Mouse (Mus musculus): ENCODE data around the gene Atp10a.

The Atp10a gene

DNA sequence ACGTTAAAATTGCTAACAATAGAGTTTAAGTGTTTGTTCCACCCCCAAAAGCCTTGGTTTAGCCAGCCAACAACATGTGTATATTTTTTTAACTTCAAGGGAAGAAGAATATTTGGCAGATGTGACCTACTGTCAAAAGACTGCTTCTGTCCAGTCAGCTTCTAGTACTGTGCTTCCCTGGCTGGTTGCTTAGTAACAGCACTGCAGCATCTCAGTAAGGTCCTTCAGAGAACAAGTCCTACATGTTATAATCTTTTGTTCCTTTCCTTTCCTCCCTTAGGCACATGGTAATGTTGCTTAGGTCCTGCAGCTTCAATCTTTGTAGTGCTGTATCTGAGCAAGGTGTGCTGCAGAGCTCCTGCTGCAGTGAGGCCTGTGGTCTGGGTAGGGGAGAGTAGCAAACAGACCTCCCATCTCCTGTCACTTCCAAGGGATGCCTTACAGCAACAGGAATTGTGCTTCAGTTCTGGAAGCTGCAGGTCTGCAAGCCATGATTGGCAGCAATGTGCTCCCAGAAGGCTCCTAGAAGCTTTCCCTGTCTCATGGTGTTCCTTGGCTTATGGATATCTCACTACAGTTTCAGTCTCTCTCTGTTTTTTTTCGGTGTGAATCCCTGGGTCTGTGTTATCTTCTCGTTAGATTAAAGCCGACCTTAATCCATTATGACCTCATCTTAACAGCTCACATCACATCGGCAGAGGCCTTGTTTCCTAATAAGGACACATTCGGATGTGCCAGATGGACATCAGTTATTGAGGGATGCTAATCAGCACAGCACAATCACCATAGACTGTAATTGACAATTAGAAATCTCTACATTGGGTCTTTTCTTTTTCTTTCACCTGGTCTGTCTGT lies 34.3 kb downstream of the Atp10a start:
- no peak for DNase-seq (ENCODE audit: low read depth, low spot score)

- DNase-seq (ENCODE audit: low read depth, low spot score), result no peak
These were observed 35.1 kb downstream of the Atp10a start for GRCm38 (mm10) chr7:58690997-58691596.

GRCm38 (mm10) chr7:58692704-58693103 lies 36.7 kb downstream of the Atp10a start:
- no peak for DNase-seq (ENCODE audit: low read depth, low spot score)

DNA sequence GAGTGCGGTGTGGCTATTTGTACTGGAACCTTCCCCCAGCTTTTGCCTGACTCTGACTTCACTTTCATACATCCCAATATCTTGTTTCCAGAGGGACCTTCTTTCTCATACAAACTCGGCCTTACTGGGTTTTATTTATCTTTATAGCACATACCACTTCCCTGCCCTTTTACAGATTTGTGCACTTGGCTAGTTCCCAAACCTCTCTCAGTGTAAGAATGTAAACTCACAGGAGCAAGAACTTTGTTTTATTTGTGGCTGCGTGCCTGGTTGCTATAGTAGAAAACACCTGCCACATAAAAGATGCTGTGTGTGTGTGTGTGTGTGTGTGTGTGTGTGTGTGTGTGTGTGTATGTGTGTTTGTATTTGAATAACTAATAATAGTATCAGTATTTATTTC lies 37.4 kb downstream of the Atp10a start:
- no peak for DNase-seq (ENCODE audit: low read depth, low spot score)

DNA sequence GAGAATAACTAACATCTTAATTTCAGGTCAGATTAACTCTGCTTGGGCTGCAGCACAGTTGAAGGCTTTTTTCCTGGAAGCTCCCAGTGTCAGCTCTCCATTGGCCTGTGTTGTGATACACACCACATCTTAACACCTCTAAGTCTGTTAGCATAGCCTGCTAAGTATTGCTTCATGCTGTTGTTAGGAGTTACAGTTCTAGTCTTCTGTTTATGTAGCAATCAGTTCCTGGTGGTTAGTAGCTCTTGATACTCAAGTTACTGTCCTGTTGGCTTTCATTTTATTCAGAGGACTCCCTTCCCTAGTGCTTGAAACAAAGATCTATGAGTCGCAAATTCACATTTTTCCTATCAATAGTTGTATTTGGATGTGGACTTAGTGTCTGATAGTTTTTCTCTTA lies 39.7 kb downstream of the Atp10a start:
- DNase-seq (ENCODE audit: low read depth, low spot score), result no peak

- DNase-seq (ENCODE audit: low read depth, low spot score), result no peak
These were observed 41.1 kb downstream of the Atp10a start for GRCm38 (mm10) chr7:58697092-58697491.

DNA sequence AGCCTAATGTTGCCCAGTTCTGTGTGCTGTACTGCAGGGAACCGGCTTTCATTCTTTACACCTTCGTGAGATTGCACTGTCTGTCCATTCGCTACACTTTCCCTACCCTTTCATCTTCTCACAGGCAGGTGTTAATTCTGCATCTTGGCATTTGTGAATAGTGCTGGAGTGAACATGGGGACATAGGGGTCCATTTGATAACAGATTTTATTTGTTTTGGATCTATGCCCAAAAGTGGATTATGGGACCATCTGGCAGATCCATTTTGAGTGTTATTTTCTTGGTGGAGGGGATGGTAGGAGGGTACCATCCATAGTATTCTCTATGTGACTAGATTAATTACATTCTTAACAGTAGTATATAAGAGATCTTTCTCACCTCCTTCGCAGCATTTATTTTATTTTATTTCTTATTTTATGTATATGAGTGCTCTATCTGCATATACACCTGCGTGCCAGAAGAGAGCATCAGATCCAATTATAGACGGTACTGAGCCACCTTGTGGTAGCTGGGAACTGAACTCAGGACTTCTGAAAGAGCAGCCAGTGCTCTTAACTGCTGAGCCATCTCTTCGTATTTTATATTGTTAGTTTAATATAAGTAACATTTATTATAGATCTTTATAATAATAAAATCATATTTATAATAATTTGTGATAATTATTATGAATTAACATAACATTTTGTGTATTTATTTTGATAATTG lies 42.9 kb downstream of the Atp10a start:
- no peak for DNase-seq (ENCODE audit: low read depth, low spot score)

- no peak for DNase-seq (ENCODE audit: low read depth, low spot score)
These were observed 45.3 kb downstream of the Atp10a start for GRCm38 (mm10) chr7:58701311-58701710.

DNA sequence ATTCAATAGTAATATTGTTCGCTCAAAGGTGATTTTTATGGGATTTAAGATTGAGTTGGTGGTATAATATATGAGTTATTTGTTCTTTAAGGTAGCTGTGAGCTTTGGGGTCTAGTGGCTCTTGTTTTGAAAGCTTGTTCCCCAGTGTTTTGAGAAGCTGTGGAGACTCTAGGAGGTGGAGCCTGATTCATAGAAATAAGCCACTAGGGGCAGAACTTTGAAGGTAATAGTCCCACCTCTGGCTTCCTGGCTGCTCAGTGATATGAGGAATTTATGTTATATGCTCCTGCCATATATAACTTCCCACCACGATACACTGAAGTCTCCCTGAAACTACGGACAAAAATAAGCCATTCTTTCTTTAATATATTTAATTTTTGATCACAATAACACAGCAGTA lies 49.2 kb downstream of the Atp10a start:
- DNase-seq (ENCODE audit: low read depth, low spot score), result no peak

DNA sequence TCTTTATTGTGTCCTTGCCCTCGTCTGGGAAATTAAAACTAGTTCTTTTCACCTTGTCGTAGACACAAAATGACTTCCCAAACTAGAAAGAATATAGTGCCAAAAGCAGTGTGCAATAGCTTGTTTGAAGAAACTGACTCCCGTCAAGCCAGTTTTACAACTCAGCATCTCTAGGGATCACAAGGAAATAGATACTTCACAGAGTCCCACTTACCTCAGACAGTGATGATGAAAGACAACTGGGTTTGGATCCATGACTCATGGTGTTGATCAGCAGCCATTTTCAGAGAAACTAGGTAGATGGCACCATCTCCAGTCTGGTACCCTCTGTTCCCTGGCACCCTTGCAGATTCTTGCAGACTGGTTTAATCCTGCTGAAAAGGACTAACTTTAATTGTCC lies 53.3 kb downstream of the Atp10a start:
- no peak for DNase-seq (ENCODE audit: low read depth, low spot score)

GRCm38 (mm10) chr7:58710312-58710711 lies 54.3 kb downstream of the Atp10a start:
- no peak for DNase-seq (ENCODE audit: low read depth, low spot score)

- no peak for DNase-seq (ENCODE audit: low read depth, low spot score)
These were observed 55.8 kb downstream of the Atp10a start for GRCm38 (mm10) chr7:58711811-58712210.

GRCm38 (mm10) chr7:58715576-58716144 lies 59.7 kb downstream of the Atp10a start:
- no peak for DNase-seq (ENCODE audit: low read depth, low spot score)

- DNase-seq (ENCODE audit: low read depth, low spot score), result no peak
These were observed 60.7 kb downstream of the Atp10a start for GRCm38 (mm10) chr7:58716626-58717025.

DNA sequence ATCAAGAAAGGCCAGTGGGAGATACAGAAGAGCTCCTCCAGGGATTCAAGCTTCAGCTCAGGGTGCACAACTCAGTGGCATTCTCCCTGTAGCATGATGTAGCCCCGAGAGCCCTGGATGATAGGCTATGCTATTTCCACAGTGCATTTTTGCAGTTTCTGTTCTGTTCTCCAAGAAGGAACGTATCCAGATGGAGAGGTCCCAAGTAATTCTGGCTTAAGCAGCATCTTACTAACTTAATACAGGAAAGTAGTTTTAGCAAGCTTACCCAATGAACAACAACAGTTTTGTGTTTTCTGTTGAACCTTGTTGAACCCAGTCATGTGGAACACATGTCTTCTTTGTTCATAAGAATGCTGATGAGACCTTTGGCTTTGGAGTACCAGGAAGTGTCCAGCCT lies 62.6 kb downstream of the Atp10a start:
- DNase-seq (ENCODE audit: low read depth, low spot score), result no peak

- DNase-seq (ENCODE audit: low read depth, low spot score), result no peak
These were observed 63.4 kb downstream of the Atp10a start for GRCm38 (mm10) chr7:58719218-58719938.

DNA sequence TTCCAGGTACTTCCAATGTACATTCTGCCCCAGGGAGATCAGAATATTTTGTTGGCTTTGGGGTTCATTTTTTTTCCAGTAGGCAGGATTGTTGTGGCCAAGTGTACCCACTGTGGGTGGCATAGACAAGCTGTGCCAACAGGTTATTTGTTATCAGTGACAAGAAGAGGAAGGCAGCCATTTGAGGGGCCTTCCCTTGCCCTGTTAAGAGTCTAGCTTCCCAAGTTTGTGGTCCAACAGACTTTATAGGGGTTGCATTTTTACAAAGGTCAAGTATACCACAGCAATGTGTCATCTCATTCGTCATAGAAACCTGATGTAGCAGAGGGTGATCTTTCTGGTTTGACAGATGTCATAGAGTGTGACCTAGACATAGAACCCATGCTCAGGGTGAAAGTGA lies 66.3 kb downstream of the Atp10a start:
- DNase-seq (ENCODE audit: low read depth, low spot score), result no peak

DNA sequence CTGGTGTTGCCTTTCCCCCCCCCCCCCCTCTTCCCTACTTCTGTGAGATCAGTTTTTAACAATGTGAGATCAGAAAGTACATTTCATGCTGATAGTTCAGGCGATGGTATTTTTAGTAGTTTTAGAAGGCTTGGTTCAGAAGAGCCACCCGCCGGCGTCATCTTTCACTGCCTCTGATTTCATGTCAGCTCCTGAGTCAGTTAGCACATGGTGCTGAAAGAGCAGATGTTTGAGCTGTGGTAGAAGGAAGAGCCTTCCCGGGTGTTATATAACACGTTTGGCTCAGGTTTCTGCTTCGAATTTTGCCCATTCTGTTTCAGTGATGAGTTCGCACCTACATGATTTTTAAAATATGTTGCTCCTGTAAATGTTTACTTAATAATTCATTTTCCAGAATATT lies 74.2 kb downstream of the Atp10a start:
- peak; percentile 17 for DNase-seq (ENCODE audit: low read depth, low spot score)

DNA sequence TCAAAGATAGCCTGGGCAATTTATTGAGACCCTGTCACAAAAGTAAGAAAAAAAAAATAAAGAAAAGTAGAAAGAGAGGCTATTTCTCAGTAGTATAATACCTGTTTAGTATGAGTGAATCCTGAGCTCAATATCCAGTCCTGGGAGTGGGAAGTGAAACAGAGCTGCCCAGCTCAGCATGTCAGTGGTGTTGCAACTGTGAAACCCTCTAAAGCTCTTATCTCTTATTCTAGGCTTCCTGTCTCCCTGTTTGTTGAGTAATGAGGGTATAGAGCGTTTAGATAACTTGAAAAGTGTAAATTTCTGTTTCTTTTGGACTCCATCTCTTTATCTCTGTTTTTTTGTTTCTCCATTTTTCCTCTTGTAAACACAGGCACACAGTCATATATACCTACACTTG lies 74.9 kb downstream of the Atp10a start:
- no peak for DNase-seq (ENCODE audit: low read depth, low spot score)

DNA sequence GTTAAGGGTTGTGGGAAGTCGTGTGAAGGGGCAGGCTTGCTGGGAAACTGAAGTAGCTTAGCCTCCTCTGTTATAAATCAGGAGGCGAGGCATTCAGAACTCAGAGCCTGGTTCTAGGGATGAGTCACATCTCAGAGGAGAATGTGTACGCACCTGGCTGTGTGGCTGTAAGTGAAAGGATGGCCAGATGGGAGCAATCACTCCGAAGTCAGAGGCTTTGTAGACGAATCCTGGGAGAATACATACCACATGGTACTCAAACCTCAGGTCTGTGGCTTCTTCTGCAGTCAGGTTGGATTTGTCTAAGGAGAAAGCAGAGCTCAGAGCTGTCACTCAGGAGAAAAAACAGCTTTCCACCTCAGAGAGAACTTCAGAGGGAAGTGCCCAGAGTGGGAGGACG lies 76.4 kb downstream of the Atp10a start:
- peak; percentile 17 for DNase-seq (ENCODE audit: low read depth, low spot score)

GRCm38 (mm10) chr7:58733490-58733901 lies 77.5 kb downstream of the Atp10a start:
- DNase-seq (ENCODE audit: low read depth, low spot score), result peak; percentile 16

All from embryo, embryonic 11.5 days (tissue).